Mouse (Mus musculus) testis, adult 2 months (tissue): ENCODE measurements around the gene Vangl2.
"Not testable (repeated sequence)": the region's sequence is repeated elsewhere in the genome, so short reads cannot be mapped to it uniquely, and the experiment has no call there.

ENCODE experiments used
- CTCF ChIP-seq: fragments of 200-500 bp; IDR thresholded peaks from 2 replicates; pipeline ENCODE4 v1.5.1; 2012; ENCODE audit warnings: low read depth, mild to moderate bottlenecking, inconsistent platforms, low read length, moderate library complexity; ENCODE audit not compliant: control insufficient read depth, insufficient read depth, insufficient replicate concordance
- POLR2A ChIP-seq: fragments of 200-500 bp; IDR thresholded peaks from 2 replicates; pipeline ENCODE4 v1.6.1; 2012; ENCODE audit warnings: low read depth, mild to moderate bottlenecking, inconsistent platforms, low read length, moderate library complexity; ENCODE audit not compliant: control insufficient read depth

- TF ChIP-seq CTCF, POLR2A: not testable (repeated sequence)
Observed at GRCm38 (mm10) chr1:171974361-171974760, 53.9 kb downstream of the Vangl2 start.
